Mouse (Mus musculus) cerebellum, adult 2 months (tissue): ENCODE data around the gene Phldb3. TPM values are rescaled to one million over a fixed set of nuclear protein-coding genes. Genes with fewer than 3 reads are reported as not detected.

Source experiments
- DNase-seq, 2 experiments: peaks; one replicate each; pipeline ENCODE4 v3.0.0; 2021
- H3K27ac ChIP-seq: fragments of 200-500 bp; 2 replicates; pipeline ENCODE4 v1.5.1; 2012; ENCODE audit warnings: low read length, control low read depth, inconsistent platforms; ENCODE audit not compliant: insufficient read depth
- H3K27me3 ChIP-seq: fragments of 200-500 bp; 2 replicates; pipeline ENCODE4 v1.6.1; 2012; ENCODE audit warnings: inconsistent platforms, mild to moderate bottlenecking, low read length, moderate library complexity; ENCODE audit not compliant: control insufficient read depth, insufficient read depth
- H3K4me1 ChIP-seq: fragments of 200-500 bp; 2 replicates; pipeline ENCODE4 v1.6.1; 2011; ENCODE audit warnings: low read length; ENCODE audit not compliant: control insufficient read depth, insufficient read depth
- H3K4me3 ChIP-seq: fragments of 200-500 bp; replicated peaks from 2 replicates; pipeline ENCODE3; 2011; ENCODE audit warnings: mild to moderate bottlenecking, low read depth, low read length, control low read depth; ENCODE audit not compliant: insufficient read depth
- CTCF ChIP-seq: fragments of 200-500 bp; IDR thresholded peaks from 2 replicates; pipeline ENCODE4 v1.5.1; 2011; ENCODE audit warnings: low read depth, mild to moderate bottlenecking, control low read depth, low read length, moderate library complexity, borderline replicate concordance; ENCODE audit not compliant: insufficient read depth
- POLR2A ChIP-seq: fragments of 200-500 bp; IDR thresholded peaks from 2 replicates; pipeline ENCODE4 v1.6.1; 2011; ENCODE audit warnings: low read length, control low read depth, borderline replicate concordance; ENCODE audit not compliant: insufficient read depth
- WGBS: fragments of 180-500 bp; shearing (Covaris S2); methylation state at CpG from one replicate; pipeline ENCODE4 v1.1.7; 2018; 5-methylcytosine and 5-hydroxymethylcytosine counted together
- polyA plus RNA-seq: library from polyadenylated mRNA; depleted of rRNA; stranded (reverse); fragments of >200 nt; gene quantifications from 2 replicates; pipeline ENCODE4 v1.2.3, GENCODE M21; 2012

Gene Phldb3
- polyA plus RNA-seq, 1 experiment: 0.18 TPM

DNA sequence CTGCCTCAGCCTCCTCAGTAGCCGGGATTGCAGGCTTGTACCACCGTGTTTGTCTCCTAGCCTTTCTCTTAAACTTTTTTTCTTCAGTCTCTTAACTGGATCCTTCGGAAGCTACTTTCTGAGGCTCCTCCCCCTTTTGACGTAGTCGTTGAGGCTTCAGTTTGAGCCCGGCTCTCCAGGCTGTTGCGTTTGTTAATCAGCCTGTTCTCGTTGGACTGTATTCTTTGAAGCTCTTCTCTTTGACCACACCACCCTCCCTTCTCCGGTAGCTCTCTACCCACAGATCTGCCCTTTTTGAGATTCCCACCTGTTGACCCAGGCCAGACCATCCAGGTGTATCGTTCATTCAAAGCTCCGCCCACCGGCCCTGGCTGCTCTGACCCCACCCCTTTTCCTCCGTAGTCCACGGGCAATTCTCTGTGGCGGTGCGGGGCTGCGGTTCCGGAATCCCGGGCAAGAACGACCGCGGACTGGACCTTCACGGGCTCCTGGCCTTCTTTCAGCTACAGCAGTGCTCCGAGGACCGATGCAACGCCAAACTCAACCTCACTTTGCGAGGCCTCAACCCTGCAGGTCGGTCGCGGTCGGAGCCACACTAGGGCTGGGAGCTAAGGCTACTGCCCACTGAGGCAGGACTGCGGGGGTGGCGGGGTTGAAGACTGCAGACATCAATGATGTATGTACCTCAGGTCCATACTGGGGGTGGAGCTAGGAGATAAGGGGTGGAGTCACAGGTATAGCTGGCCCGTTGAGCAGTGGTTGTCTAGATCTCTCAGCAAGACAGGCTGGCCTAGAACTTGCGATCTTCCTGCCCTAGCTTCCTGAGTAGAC is 27.7 kb downstream of the Phldb3 start:
- Histone ChIP-seq H3K4me3 (peak overlapping the region; percentile 11), H3K4me1 (no peaks in the 10 kb centered on the region), H3K27ac (no peak overlapping the region), H3K27me3 (peaks cover 1% of the 10 kb centered on the region)
- WGBS: 3% methylated on average over 35 of the region's 35 CpGs
- TF ChIP-seq POLR2A (no peak), CTCF (no peak)
- no peak for DNase-seq

DNA sequence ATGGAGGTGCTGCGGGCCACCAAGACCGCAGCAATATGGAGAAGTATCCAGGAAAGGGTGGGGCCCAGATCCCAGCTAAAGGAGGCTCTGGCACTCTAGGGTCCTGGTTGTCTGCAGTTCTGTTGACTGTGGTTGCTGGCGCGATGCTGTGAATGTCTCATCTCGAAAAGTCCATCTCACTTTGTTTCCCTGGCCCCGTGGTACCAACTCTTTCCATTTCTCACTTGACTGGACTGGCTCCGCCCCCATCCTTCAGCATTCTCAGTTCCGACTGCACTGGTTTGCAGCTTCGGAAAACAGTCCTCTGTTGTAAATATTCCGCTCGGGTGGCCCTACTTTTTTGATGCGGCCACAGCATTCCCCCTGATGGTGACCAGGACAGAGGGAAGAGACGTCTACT is 29.9 kb downstream of the Phldb3 start:
- Histone ChIP-seq H3K27me3 (peaks cover 1% of the 10 kb centered on the region), H3K4me1 (no peaks in the 10 kb centered on the region), H3K4me3 (no peak overlapping the region), H3K27ac (no peak overlapping the region)
- no peak for DNase-seq
- TF ChIP-seq POLR2A (no peak), CTCF (no peak)
- WGBS: 51% methylated on average over 13 of the region's 13 CpGs

DNA sequence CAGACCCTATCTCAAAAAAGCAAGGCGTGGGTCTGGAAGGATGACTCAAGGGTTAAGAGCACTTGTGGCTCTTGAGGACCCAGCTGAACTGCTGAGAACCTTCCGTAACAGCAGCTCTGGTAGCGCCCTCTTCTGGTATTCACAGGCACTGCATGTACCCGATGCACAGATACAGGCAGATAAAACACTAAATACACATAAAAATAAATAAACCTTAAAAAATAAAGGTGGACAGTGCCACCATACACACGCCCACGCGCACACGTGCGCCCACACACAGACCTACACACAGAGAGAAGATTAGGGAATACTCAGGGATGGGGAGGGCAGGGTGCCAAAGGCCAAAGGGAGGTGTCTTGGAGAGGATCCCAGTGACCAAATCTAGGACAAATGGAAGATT is 31.9 kb downstream of the Phldb3 start:
- TF ChIP-seq CTCF (peak; percentile 53), POLR2A (no peak)
- Histone ChIP-seq H3K27me3 (peaks cover 1% of the 10 kb centered on the region), H3K4me1 (no peaks in the 10 kb centered on the region), H3K27ac (no peak overlapping the region), H3K4me3 (no peak overlapping the region)
- 11% methylated on average over 9 of the region's 9 CpGs for WGBS
- DNase-seq: peak; percentile 9 to 26

DNA sequence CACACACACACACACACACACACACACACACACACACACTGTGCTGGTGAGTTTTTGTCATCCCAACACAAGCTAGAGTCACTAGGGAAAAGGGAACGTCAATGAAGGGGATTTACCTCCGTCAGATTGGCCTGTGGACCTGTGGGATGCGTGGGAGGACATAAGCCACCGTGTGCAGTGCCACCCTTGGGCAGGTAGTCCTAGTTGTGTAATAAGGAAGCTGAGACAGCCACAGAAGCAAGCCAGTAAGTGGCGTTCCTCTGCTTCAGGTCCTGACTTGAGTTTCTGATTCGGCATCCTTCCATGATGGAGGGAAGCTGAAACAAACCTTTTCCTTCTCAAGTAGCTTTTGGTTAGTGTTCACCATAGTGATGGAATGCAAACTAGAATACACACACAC is 33.9 kb downstream of the Phldb3 start:
- no peaks in the 10 kb centered on the region for H3K4me1 ChIP-seq
- DNase-seq: no peak

GRCm38 (mm10) chr7:24644996-24645395 is 34.4 kb downstream of the Phldb3 start:
- peaks cover 1% of the 10 kb centered on the region; the same call in 1 of the 2 replicates for H3K27me3 ChIP-seq
- WGBS: 75% methylated on average over 7 of the region's 7 CpGs

More for the DNA sequence above, 33.9 kb downstream of the Phldb3 start:
- Histone ChIP-seq H3K27me3 (peaks cover 1% of the 10 kb centered on the region; the same call in 1 of the 2 replicates), H3K27ac (no peak overlapping the region), H3K4me3 (no peak overlapping the region)
- 90% methylated on average over 6 of the region's 6 CpGs for WGBS
- TF ChIP-seq POLR2A (no peak), CTCF (no peak)

GRCm38 (mm10) chr7:24646486-24646885 is 35.9 kb downstream of the Phldb3 start:
- WGBS: 60% methylated on average over 7 of the region's 7 CpGs
- TF ChIP-seq CTCF (no peak), POLR2A (no peak)
- no peak overlapping the region for H3K4me3 ChIP-seq

More at GRCm38 (mm10) chr7:24644996-24645395, 34.4 kb downstream of the Phldb3 start:
- Histone ChIP-seq H3K27ac (no peak overlapping the region), H3K4me1 (no peaks in the 10 kb centered on the region), H3K4me3 (no peak overlapping the region)
- TF ChIP-seq CTCF (no peak), POLR2A (no peak)
- no peak for DNase-seq

GRCm38 (mm10) chr7:24653681-24654080 is 43.1 kb downstream of the Phldb3 start:
- Histone ChIP-seq H3K27ac (no peak overlapping the region), H3K4me1 (no peaks in the 10 kb centered on the region), H3K4me3 (no peak overlapping the region), H3K27me3 (no peaks in the 10 kb centered on the region)
- TF ChIP-seq CTCF (peak; percentile 79), POLR2A (no peak)
- peak; percentile 29 to 48 for DNase-seq
- 21% methylated on average over 7 of the region's 7 CpGs for WGBS

More at GRCm38 (mm10) chr7:24646486-24646885, 35.9 kb downstream of the Phldb3 start:
- Histone ChIP-seq H3K27ac (no peak overlapping the region), H3K4me1 (no peaks in the 10 kb centered on the region), H3K27me3 (no peaks in the 10 kb centered on the region)
- no peak for DNase-seq
